Mouse (Mus musculus) right cerebral cortex, postnatal 10 days (tissue): ENCODE results near the gene Onecut1.

Experiments used
- DNase-seq, 2 experiments: peaks; one replicate each; pipeline ENCODE4 v3.0.0; 2021; ENCODE audit warnings: low spot score in 2 of 2

The Onecut1 gene

GRCm38 (mm10) chr9:74911430-74911829 is 49.7 kb downstream of the Onecut1 start:
- no peak for DNase-seq

- DNase-seq, result no peak
Observed at GRCm38 (mm10) chr9:74911919-74912318, 50.2 kb downstream of the Onecut1 start.

GRCm38 (mm10) chr9:74912619-74913376 is 51.1 kb downstream of the Onecut1 start:
- no peak for DNase-seq

GRCm38 (mm10) chr9:74915611-74916010 is 53.9 kb downstream of the Onecut1 start:
- no peak for DNase-seq

- no peak for DNase-seq
Observed at GRCm38 (mm10) chr9:74920450-74920849, 58.7 kb downstream of the Onecut1 start.

GRCm38 (mm10) chr9:74921422-74921821 is 59.7 kb downstream of the Onecut1 start:
- DNase-seq, result no peak

- DNase-seq, result no peak
Observed at GRCm38 (mm10) chr9:74922884-74923283, 61.2 kb downstream of the Onecut1 start.

- DNase-seq, result no peak
Observed at GRCm38 (mm10) chr9:74923291-74923977, 61.7 kb downstream of the Onecut1 start.

GRCm38 (mm10) chr9:74925220-74925769 is 63.6 kb downstream of the Onecut1 start:
- DNase-seq, result no peak

GRCm38 (mm10) chr9:74929981-74930423 is 68.3 kb downstream of the Onecut1 start:
- no peak for DNase-seq

- DNase-seq, result no peak
Observed at GRCm38 (mm10) chr9:74930653-74931052, 68.9 kb downstream of the Onecut1 start.

- no peak for DNase-seq
Observed at GRCm38 (mm10) chr9:74935289-74935688, 73.6 kb downstream of the Onecut1 start.

- DNase-seq, result no peak
Observed at GRCm38 (mm10) chr9:74937761-74938160, 76.0 kb downstream of the Onecut1 start.

- DNase-seq, result no peak
Observed at GRCm38 (mm10) chr9:74938670-74939534, 77.2 kb downstream of the Onecut1 start.
